Mouse (Mus musculus): Measurements from ENCODE around the gene Slc2a4. TPM values are rescaled to one million over a fixed set of nuclear protein-coding genes. Genes with fewer than 3 reads are reported as not detected.

Gene Slc2a4
- polyA plus RNA-seq, 1 experiment: 2.7 TPM

- no peaks in the 10 kb centered on the region for H3K4me1 ChIP-seq (ENCODE audit: control insufficient read depth, insufficient read depth, low read length)
- H3K4me3 ChIP-seq (ENCODE audit: low read depth, low read length): no peak overlapping the region
- H3K36me3 ChIP-seq (ENCODE audit: control insufficient read depth, insufficient read depth, low read length, poor library complexity, severe bottlenecking): peaks cover 19% of the 10 kb centered on the region
- TF ChIP-seq EP300 (IDR thresholded peaks at IDR 0.05; ENCODE audit: insufficient read depth, low read depth, low read length) (no peak), CTCF (IDR thresholded peaks at IDR 0.05; ENCODE audit: low read depth, low read length) (no peak), POLR2A (IDR thresholded peaks at IDR 0.05; ENCODE audit: insufficient read depth, low read length) (no peak)
- H3K9me3 ChIP-seq (replicated peaks; ENCODE audit: control insufficient read depth, insufficient read depth, low read length, poor library complexity, severe bottlenecking): no peaks in the 10 kb centered on the region
- no peak overlapping the region for H3K9ac ChIP-seq (ENCODE audit: low read depth, poor library complexity, severe bottlenecking)
- H3K27me3 ChIP-seq (ENCODE audit: control insufficient read depth, insufficient read depth, low read length, poor library complexity, severe bottlenecking): no peaks in the 10 kb centered on the region
- H3K27ac ChIP-seq (ENCODE audit: insufficient read depth, low read length): no peak overlapping the region
Observed at GRCm38 (mm10) chr11:69983377-69983776, 35.4 kb upstream of the Slc2a4 start.

GRCm38 (mm10) chr11:69982877-69983276, 34.9 kb upstream of the Slc2a4 start:
- H3K9ac ChIP-seq (ENCODE audit: low read depth, poor library complexity, severe bottlenecking): no peak overlapping the region
- H3K4me3 ChIP-seq (ENCODE audit: low read depth, low read length): no peak overlapping the region
- no peak overlapping the region for H3K27ac ChIP-seq (ENCODE audit: insufficient read depth, low read length)
- H3K9me3 ChIP-seq (replicated peaks; ENCODE audit: control insufficient read depth, insufficient read depth, low read length, poor library complexity, severe bottlenecking): no peaks in the 10 kb centered on the region
- H3K4me1 ChIP-seq (ENCODE audit: control insufficient read depth, insufficient read depth, low read length): no peaks in the 10 kb centered on the region
- peaks cover 16% of the 10 kb centered on the region for H3K36me3 ChIP-seq (ENCODE audit: control insufficient read depth, insufficient read depth, low read length, poor library complexity, severe bottlenecking)
- H3K27me3 ChIP-seq (ENCODE audit: control insufficient read depth, insufficient read depth, low read length, poor library complexity, severe bottlenecking): no peaks in the 10 kb centered on the region
- TF ChIP-seq EP300 (IDR thresholded peaks at IDR 0.05; ENCODE audit: insufficient read depth, low read depth, low read length) (no peak), CTCF (IDR thresholded peaks at IDR 0.05; ENCODE audit: low read depth, low read length) (no peak), POLR2A (IDR thresholded peaks at IDR 0.05; ENCODE audit: insufficient read depth, low read length) (no peak)

GRCm38 (mm10) chr11:69982225-69982624, 34.2 kb upstream of the Slc2a4 start, which contains the start of gene Elp5:
TSS of gene Elp5 (minus strand) at chr11:69982517.
- Histone ChIP-seq H3K4me1 (ENCODE audit: control insufficient read depth, insufficient read depth, low read length) (no peaks in the 10 kb centered on the region), H3K4me3 (ENCODE audit: low read depth, low read length) (peak within 1 kb of the TSS; percentile 89), H3K9me3 (replicated peaks; ENCODE audit: control insufficient read depth, insufficient read depth, low read length, poor library complexity, severe bottlenecking) (no peaks in the 10 kb centered on the region), H3K27me3 (ENCODE audit: control insufficient read depth, insufficient read depth, low read length, poor library complexity, severe bottlenecking) (no peaks in the 10 kb centered on the region), H3K27ac (ENCODE audit: insufficient read depth, low read length) (0 out of 2 replicates have a peak within 1 kb of the TSS, but pooled peaks have one; percentile 55), H3K9ac (ENCODE audit: low read depth, poor library complexity, severe bottlenecking) (peak within 1 kb of the TSS; percentile 92), H3K36me3 (ENCODE audit: control insufficient read depth, insufficient read depth, low read length, poor library complexity, severe bottlenecking) (peaks cover 16% of the 10 kb centered on the region)
- TF ChIP-seq POLR2A (IDR thresholded peaks at IDR 0.05; ENCODE audit: insufficient read depth, low read length) (no peak), CTCF (IDR thresholded peaks at IDR 0.05; ENCODE audit: low read depth, low read length) (no peak), EP300 (IDR thresholded peaks at IDR 0.05; ENCODE audit: insufficient read depth, low read depth, low read length) (no peak)

GRCm38 (mm10) chr11:69981141-69981762, 33.3 kb upstream of the Slc2a4 start, which contains the start of gene Ctdnep1:
TSS of gene Ctdnep1 (plus strand) at chr11:69981156.
- Histone ChIP-seq H3K9ac (ENCODE audit: low read depth, poor library complexity, severe bottlenecking) (peak within 1 kb of the TSS; percentile 92), H3K36me3 (ENCODE audit: control insufficient read depth, insufficient read depth, low read length, poor library complexity, severe bottlenecking) (peaks cover 17% of the 10 kb centered on the region), H3K4me3 (ENCODE audit: low read depth, low read length) (peak within 1 kb of the TSS; percentile 89), H3K9me3 (replicated peaks; ENCODE audit: control insufficient read depth, insufficient read depth, low read length, poor library complexity, severe bottlenecking) (no peaks in the 10 kb centered on the region), H3K27ac (ENCODE audit: insufficient read depth, low read length) (peak within 1 kb of the TSS; percentile 78), H3K4me1 (ENCODE audit: control insufficient read depth, insufficient read depth, low read length) (no peaks in the 10 kb centered on the region), H3K27me3 (ENCODE audit: control insufficient read depth, insufficient read depth, low read length, poor library complexity, severe bottlenecking) (no peaks in the 10 kb centered on the region)
- TF ChIP-seq EP300 (IDR thresholded peaks at IDR 0.05; ENCODE audit: insufficient read depth, low read depth, low read length) (no peak), POLR2A (IDR thresholded peaks at IDR 0.05; ENCODE audit: insufficient read depth, low read length) (no peak), CTCF (IDR thresholded peaks at IDR 0.05; ENCODE audit: low read depth, low read length) (no peak)

- Histone ChIP-seq H3K9me3 (replicated peaks; ENCODE audit: control insufficient read depth, insufficient read depth, low read length, poor library complexity, severe bottlenecking) (no peaks in the 10 kb centered on the region), H3K4me3 (ENCODE audit: low read depth, low read length) (peak overlapping the region; percentile 89), H3K27me3 (ENCODE audit: control insufficient read depth, insufficient read depth, low read length, poor library complexity, severe bottlenecking) (no peaks in the 10 kb centered on the region), H3K4me1 (ENCODE audit: control insufficient read depth, insufficient read depth, low read length) (no peaks in the 10 kb centered on the region), H3K36me3 (ENCODE audit: control insufficient read depth, insufficient read depth, low read length, poor library complexity, severe bottlenecking) (peaks cover 21% of the 10 kb centered on the region), H3K27ac (ENCODE audit: insufficient read depth, low read length) (peak overlapping the region; percentile 78), H3K9ac (ENCODE audit: low read depth, poor library complexity, severe bottlenecking) (peak overlapping the region; percentile 92)
- TF ChIP-seq POLR2A (IDR thresholded peaks at IDR 0.05; ENCODE audit: insufficient read depth, low read length) (peak; percentile 54), EP300 (IDR thresholded peaks at IDR 0.05; ENCODE audit: insufficient read depth, low read depth, low read length) (no peak)
Observed at GRCm38 (mm10) chr11:69980196-69981140, 32.5 kb upstream of the Slc2a4 start.
